Mouse (Mus musculus): ENCODE results near the gene Arhgap10.

GRCm38 (mm10) chr8:77366446-77366845, 151.3 kb downstream of the Arhgap10 start:
- TF ChIP-seq JUND (IDR thresholded peaks at IDR 0.05; ENCODE audit: low read depth, low read length) (no peak), CTCF (IDR thresholded peaks at IDR 0.05 in 2 of 3, conservative IDR thresholded peaks at IDR 0.05 in 1 of 3; ENCODE audit: control insufficient read depth in 1 of 3, insufficient read depth in 1 of 3, low read depth in 2 of 3, low read length in 3 of 3, poor library complexity in 1 of 3, severe bottlenecking in 1 of 3) (no peak), EP300 (IDR thresholded peaks at IDR 0.05; ENCODE audit: low read depth in 1 of 2, low read length in 2 of 2) (no peak), MAFK (IDR thresholded peaks at IDR 0.05; ENCODE audit: borderline replicate concordance, low read depth, low read length) (no peak), USF1 (IDR thresholded peaks at IDR 0.05; ENCODE audit: low read depth, low read length) (no peak), POLR2A (IDR thresholded peaks at IDR 0.05; ENCODE audit: control insufficient read depth in 1 of 2, insufficient read depth in 1 of 2, low read depth in 1 of 2, low read length in 2 of 2, poor library complexity in 1 of 2) (no peak), SIN3A (IDR thresholded peaks at IDR 0.05; ENCODE audit: low read length) (no peak), GATA1 (IDR thresholded peaks at IDR 0.05; ENCODE audit: low read depth, low read length) (no peak), TCF12 (IDR thresholded peaks at IDR 0.05; ENCODE audit: low read depth, low read length) (no peak), TBP (IDR thresholded peaks at IDR 0.05; ENCODE audit: low read depth, low read length) (no peak), RCOR1 (IDR thresholded peaks at IDR 0.05; ENCODE audit: low read depth, low read length) (no peak)
